Mouse (Mus musculus) retina, postnatal 1 day (tissue): ENCODE results near the gene Anapc1.
"Not testable (repeated sequence)": the region's sequence is repeated elsewhere in the genome, so short reads cannot be mapped to it uniquely, and the experiment has no call there.

Experiments
- DNase-seq: peaks from one replicate; pipeline ENCODE4 v3.0.0-alpha.2; 2012

Gene Anapc1

GRCm38 (mm10) chr2:128696426-128696825, 9.2 kb upstream of the Anapc1 start:
- DNase-seq: no peak

- peak; percentile 18 for DNase-seq
Observed at GRCm38 (mm10) chr2:128694548-128694947, 7.4 kb upstream of the Anapc1 start.

GRCm38 (mm10) chr2:128693828-128694227, 6.6 kb upstream of the Anapc1 start:
- DNase-seq: not testable (repeated sequence)

- no peak for DNase-seq
Observed at GRCm38 (mm10) chr2:128693236-128693635, 6.0 kb upstream of the Anapc1 start.

- no peak for DNase-seq
Observed at GRCm38 (mm10) chr2:128692771-128693170, 5.6 kb upstream of the Anapc1 start.

GRCm38 (mm10) chr2:128692336-128692735, 5.1 kb upstream of the Anapc1 start:
- DNase-seq: no peak

GRCm38 (mm10) chr2:128687558-128688120, 448 bp upstream of the Anapc1 start:
- DNase-seq: no peak

- no peak for DNase-seq
Observed at GRCm38 (mm10) chr2:128680661-128681060, 6.5 kb downstream of the Anapc1 start.

GRCm38 (mm10) chr2:128620578-128620977, 66.6 kb downstream of the Anapc1 start:
- no peak for DNase-seq

GRCm38 (mm10) chr2:128615366-128615765, 71.8 kb downstream of the Anapc1 start:
- DNase-seq: no peak

- DNase-seq: no peak
Observed at GRCm38 (mm10) chr2:128613365-128613764, 73.8 kb downstream of the Anapc1 start.

- DNase-seq: no peak
Observed at GRCm38 (mm10) chr2:128612275-128612674, 74.9 kb downstream of the Anapc1 start.

GRCm38 (mm10) chr2:128611178-128611577, 76.0 kb downstream of the Anapc1 start:
- no peak for DNase-seq

- no peak for DNase-seq
Observed at GRCm38 (mm10) chr2:128609286-128609685, 77.9 kb downstream of the Anapc1 start.

GRCm38 (mm10) chr2:128601534-128601933, 85.7 kb downstream of the Anapc1 start:
- DNase-seq: no peak

- DNase-seq: no peak
Observed at GRCm38 (mm10) chr2:128592301-128592700, 94.9 kb downstream of the Anapc1 start.

- no peak for DNase-seq
Observed at GRCm38 (mm10) chr2:128590909-128591308, 96.3 kb downstream of the Anapc1 start, which contains the start of gene Spdye4c. Spdye4c (plus strand) TSS chr2:128591209.

GRCm38 (mm10) chr2:128582881-128583280, 104.3 kb downstream of the Anapc1 start:
- no peak for DNase-seq

GRCm38 (mm10) chr2:128572726-128573624, 114.2 kb downstream of the Anapc1 start:
- DNase-seq: peak; percentile 86

GRCm38 (mm10) chr2:128571001-128571400, 116.2 kb downstream of the Anapc1 start:
- DNase-seq: no peak

- DNase-seq: no peak
Observed at GRCm38 (mm10) chr2:128568490-128568889, 118.7 kb downstream of the Anapc1 start.

- DNase-seq: no peak
Observed at GRCm38 (mm10) chr2:128568018-128568417, 119.2 kb downstream of the Anapc1 start.

GRCm38 (mm10) chr2:128566304-128567147, 120.7 kb downstream of the Anapc1 start:
- peak; percentile 44 for DNase-seq
